Mouse (Mus musculus): ENCODE measurements around the gene Lrrc75a. TPM values are rescaled to one million over a fixed set of nuclear protein-coding genes. Genes with fewer than 3 reads are reported as not detected.

The Lrrc75a gene
- 4.4 to 6.2 TPM (median 4.8 TPM) in 4 replicates for total RNA-seq (2023)

GRCm38 (mm10) chr11:62647661-62648590, at the start of gene Lrrc75a:
Gene Lrrc75a, minus strand, starts transcription at chr11:62648523.

GRCm38 (mm10) chr11:62648591-62649391, 468 bp upstream of the Lrrc75a start, which contains the start of gene Mmgt2:
Gene Mmgt2, plus strand, starts transcription at chr11:62648664.

GRCm38 (mm10) chr11:62573959-62574702, 74.2 kb downstream of the Lrrc75a start, which contains the start of gene Trpv2:
Gene Trpv2, plus strand, starts transcription at chr11:62574486.

Other genes with a start within 250 kb of the Lrrc75a start
- 6.5 to 7.8 TPM (median 7.4 TPM) in 4 replicates for gene Pigl, start 190.1 kb downstream of the Lrrc75a start, total RNA-seq (2023)
- 319 to 372 TPM (median 347 TPM) in 4 replicates for gene Ncor1, start 190.0 kb downstream of the Lrrc75a start, total RNA-seq (2023)
- gene Cenpv, start 109.3 kb downstream of the Lrrc75a start, total RNA-seq (2023): 1.1 to 1.8 TPM (median 1.8 TPM) in 3 of 4 replicates, not detected in the other
- 1,254 to 1,387 TPM (median 1,345 TPM) in 4 replicates for gene Ubb, start 97.4 kb downstream of the Lrrc75a start, total RNA-seq (2023)
- 47.0 to 49.8 TPM (median 47.3 TPM) in 4 replicates for gene Trpv2, start 74.0 kb downstream of the Lrrc75a start, total RNA-seq (2023)
- 23.7 to 27.5 TPM (median 24.2 TPM) in 4 replicates for gene Mmgt2, start 141 bp upstream of the Lrrc75a start, total RNA-seq (2023)
- 6.1 to 7.7 TPM (median 7.0 TPM) in 4 replicates for gene Zfp287, start 83.4 kb upstream of the Lrrc75a start, total RNA-seq (2023)
- not detected in 4 replicates for gene Gm10428, start 104.6 kb upstream of the Lrrc75a start, total RNA-seq (2023)
- gene Zfp286, start 140.9 kb upstream of the Lrrc75a start, total RNA-seq (2023): 0.89 to 2.7 TPM (median 2.2 TPM) in 4 replicates
- gene Trim16, start 171.7 kb upstream of the Lrrc75a start, total RNA-seq (2023): 1.4 to 2.6 TPM (median 2.0 TPM) in 4 replicates
- 7.7 to 14.0 TPM (median 8.9 TPM) in 4 replicates for gene Fbxw10, start 198.5 kb upstream of the Lrrc75a start, total RNA-seq (2023)
- 11.0 to 16.8 TPM (median 14.7 TPM) in 4 replicates for gene Tvp23b, start 230.9 kb upstream of the Lrrc75a start, total RNA-seq (2023)

Data from B cell, adult 62 days (primary cell).